Mouse (Mus musculus): ENCODE data around the gene Abcb9.
A peak's percentile ranks its signal among the peaks of the same experiment; 100 is the strongest.

Abcb9 gene

DNA sequence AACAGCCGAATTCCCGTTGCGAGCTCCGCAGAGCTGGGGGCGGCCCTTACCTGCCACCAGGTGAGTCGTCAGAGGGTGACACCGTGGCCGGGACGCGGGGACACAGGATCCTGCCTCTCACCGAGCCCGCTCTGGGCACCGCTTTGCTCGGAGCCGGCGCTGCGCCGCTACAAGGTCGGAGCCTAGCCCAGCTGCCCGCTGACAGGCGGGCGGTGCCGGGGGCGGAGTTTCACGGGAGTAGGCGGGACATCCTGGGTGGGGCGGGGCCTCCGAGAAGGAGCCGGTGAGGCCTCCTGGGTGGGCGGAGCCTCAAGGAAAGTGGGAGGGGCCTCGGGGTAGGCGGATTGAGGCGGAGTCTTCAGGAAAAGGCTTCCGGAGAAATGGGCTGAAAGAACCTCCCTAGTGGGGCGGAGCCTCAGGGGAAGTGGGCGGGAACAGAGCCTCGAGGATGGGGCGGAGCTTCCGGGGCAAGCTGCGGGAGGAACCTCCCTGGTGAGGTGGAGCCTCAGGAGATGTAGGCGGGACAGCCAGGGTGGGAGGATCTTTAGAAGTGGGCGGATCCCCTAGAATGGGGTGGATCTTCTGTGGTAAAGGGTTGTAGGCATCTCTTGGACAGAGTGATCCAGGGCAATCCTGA is at the start of gene Abcb9:
Gene Abcb9, minus strand, starts transcription at position 203 of the 637 bp plus-strand sequence.
- peak; percentile 93 for DNase-seq (ENCODE audit: low spot score)

DNA sequence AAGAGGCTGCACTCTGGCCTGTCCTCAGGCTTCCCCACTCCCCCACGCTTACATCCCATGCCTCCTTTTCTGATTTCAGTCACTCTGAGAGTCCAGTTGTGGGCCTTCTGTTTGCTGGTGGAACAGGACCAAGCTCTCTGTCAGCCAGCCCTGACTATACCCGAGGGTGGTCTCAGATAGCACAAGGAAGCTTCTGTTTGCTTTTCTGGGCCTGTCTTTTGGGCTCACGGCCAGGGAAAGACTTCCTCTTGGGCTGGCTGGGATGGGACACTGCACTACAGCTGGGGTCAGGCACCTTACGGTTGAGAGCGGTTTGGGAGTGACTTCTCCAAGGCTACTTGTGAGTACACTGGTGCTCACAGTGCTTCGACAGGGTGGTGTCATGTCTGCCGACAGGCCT is 42.5 kb upstream of the Abcb9 start:
- no peak for DNase-seq (ENCODE audit: low spot score)

DNA sequence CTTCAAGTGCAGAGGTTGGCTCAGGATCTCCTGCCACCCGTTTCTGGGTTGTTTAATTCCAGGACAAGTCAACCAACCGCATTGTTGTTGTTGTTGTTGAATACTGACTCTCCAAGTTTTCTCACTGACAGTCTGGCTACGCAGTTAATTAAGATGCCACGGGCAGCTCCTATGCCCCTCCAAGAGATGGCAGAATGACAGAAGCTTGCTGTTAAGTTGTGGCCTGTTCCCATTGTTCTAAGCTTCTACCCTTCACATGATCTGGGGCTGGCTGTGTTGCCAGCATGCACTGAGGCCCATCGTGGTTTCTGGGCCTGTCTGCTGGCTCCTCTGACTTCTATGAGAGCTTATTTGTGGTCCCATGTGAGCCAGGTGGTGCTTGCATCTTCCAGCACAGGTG is 38.7 kb upstream of the Abcb9 start:
- DNase-seq (ENCODE audit: low spot score) = no peak

DNA sequence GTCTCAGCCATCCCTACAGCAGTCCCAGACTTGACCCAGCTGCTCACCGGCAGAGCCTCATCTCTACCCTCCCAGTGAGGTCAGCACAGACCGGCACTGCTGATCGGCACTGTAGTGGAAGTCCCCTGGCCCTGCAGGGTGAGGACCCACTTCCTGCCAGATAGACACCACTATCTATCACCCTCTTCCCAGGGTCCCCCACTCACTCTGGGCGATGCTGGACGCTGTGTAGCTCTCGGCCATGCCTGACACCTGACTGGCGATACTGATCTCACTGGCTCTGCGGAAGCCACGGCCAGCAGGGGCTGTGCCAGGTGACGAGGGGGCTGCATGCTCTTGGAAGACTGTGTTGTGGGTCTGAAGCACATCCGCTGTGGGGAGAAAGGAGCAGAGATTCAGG is 29.5 kb upstream of the Abcb9 start:
- no peak for DNase-seq (ENCODE audit: low spot score)

DNA sequence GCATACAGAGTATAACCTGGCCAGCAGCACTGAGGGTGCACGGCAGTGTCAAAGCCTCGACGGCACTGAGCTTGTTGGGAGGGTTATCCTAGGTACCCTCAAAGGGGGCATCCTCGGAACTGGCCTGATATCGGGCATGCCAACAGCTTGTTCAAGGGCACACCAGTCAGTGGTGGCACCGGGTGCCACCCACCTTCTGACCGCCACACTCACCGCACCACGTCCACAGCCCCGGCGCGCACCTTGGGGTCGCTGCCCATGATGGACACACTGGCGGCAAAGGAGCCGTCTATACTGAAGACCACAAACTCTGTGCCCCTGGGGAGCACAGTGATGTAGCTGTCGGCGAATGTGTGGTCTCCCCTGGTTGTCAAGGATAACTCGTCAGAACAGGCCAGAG is 26.8 kb upstream of the Abcb9 start:
- no peak for DNase-seq (ENCODE audit: low spot score)

DNA sequence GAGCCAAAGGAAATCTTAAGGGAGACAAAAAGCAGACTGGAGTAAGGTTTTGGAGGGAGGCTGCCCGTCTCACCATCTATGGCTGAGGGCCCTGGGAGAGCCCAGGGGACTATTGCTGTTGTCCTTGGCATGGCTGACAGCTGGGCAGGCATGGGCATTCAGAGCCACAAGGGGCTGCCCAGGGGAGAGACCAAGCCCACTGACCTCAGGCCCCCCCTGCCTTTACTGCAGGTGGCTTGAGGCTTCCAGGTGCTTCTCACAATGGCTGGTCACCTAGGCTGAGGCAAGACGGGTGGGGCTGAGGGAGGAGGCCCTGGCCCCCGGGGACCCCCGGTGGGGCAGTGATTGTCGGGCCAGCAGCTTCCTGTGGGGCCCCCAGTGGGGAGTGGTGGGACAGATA is 23.6 kb upstream of the Abcb9 start:
- DNase-seq (ENCODE audit: low spot score) = no peak

DNA sequence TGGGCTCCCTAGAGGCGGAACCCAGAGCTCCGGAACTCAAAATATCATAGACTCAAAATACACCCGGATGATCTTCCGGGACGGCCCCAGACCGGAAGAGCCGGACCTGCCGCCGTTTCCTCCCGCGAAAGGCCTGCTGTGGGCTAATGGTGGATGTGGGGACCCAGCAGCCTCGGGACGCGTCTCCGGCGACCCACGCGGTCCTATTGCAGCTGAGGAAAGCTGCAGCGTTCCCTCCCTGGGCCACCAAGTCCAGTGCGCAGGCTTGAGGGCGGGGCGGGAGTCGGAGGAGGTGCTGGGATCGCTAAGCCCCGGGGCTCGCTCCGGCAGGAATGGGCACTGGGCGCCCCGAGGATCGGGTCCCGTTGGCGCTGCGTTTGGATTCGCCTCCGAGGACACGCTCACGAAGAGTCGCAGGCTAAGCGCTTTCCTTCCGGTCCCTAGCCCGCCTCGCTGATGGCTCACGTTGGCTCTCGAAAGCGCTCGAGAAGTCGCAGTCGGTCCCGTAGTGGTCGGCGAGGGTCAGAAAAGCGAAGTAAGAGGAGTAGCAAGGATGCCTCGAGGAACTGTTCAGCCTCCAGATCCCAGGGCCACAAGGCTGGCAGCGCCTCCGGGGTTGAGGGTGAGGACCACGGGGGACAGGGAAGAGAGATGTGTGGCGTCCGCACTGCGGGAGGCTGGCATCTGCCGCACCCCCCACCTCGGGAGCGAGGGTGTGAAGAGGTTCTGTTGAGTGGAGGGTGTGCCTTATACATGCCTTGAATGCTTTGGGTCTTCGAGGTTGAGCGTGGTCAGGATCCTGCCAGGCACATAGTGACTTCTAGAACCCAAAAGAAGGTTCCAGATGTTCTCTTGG is 20.6 kb upstream of the Abcb9 start, which contains the start of gene Arl6ip4:
Gene Arl6ip4, plus strand, starts transcription at position 100 of the 856 bp plus-strand sequence.
- DNase-seq (ENCODE audit: low spot score) = peak; percentile 78

DNA sequence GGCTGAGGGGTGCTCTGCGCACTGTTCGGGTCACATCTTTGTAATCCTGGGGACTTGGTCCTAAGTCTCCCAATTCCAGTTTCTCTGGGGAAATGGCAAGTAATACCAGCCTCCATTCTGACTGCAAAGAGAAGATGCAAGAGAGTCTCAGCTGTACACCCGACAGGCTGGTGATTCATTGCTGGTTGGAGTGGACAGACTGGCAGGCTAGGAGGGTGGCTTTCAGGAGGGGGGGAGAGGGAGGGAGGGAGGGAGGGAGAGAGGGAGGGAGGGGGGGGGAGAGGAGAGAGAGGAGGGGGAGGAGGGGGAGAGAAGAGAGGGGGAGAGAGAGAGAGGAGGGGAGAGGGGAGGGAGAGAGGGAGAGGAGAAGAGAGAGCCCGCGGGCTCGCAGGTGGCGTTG is 19.9 kb upstream of the Abcb9 start:
- DNase-seq (ENCODE audit: low spot score) = peak; percentile 35

DNA sequence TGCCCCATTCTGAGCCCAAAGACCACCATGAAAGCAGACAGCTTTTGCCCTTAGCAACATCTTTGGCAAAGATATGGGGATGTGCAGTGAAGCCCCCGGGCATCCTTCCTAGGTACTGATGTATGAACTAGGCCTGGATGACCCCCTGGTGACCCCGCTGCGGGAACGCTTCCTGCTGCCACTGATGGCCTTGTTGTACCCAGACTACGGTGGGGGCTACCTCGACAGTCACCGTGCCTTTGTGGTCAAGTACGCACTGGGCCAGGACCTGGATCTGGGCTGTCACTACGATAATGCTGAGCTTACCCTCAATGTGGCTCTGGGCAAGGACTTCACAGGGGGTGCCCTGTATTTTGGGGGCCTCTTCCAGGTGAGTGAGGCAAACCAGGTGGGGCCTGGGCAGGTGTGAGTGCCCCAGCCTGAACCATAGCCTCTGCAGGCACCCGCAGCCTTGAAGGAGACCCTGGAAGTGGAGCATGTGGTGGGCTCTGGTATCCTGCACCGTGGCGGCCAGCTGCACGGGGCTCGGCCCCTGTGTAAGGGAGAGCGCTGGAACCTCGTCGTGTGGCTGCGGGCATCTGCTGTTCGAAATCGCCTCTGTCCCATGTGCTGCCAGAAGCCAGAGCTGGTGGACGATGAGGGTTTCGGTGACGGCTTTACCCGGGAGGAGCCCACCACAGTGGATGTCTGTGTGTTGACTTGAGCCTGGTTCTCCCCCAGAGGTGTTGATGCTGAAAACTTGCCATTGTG is 18.9 kb upstream of the Abcb9 start:
- no peak for DNase-seq (ENCODE audit: low spot score)

DNA sequence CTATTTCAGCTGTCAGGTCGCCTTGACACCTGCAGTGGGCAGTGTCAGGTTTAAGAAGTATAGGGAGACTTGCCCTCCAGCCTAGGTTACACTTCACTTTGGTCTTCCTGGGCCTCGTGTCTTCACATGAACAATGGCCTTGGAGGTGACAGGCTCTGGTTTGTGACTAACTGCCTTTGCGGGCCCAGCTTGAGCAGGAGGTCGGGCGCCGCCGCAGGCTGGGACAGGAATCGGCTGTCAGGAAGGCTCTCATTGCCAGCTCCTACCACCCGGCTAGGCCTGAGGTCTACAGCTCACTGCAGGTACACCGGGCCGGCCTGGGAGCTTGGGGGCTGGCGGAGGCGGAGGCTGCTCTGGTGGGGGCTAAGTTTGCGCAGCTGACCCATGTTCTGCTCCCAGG is 17.4 kb upstream of the Abcb9 start:
- DNase-seq (ENCODE audit: low spot score) = peak; percentile 54

DNA sequence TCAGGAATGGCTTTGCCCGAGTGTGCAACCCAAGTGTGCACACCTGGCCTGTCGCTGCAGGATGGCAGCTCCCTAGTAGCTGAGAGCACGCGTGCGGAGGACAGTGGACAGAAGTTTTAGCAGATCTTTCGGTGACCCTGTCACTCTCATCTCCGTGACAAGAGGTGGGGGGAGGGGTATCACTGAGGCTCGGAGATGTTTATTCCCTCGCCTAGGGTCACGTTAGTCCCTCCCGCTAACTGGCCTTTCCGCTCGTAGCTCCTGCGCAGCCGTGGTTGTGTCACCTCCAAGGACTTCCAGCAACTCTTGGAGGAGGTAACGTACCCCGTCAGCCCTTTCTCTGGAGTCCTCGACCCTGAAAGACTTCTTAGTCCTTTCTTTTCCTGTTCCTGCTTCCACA is 16.9 kb upstream of the Abcb9 start:
- peak; percentile 63 for DNase-seq (ENCODE audit: low spot score)

DNA sequence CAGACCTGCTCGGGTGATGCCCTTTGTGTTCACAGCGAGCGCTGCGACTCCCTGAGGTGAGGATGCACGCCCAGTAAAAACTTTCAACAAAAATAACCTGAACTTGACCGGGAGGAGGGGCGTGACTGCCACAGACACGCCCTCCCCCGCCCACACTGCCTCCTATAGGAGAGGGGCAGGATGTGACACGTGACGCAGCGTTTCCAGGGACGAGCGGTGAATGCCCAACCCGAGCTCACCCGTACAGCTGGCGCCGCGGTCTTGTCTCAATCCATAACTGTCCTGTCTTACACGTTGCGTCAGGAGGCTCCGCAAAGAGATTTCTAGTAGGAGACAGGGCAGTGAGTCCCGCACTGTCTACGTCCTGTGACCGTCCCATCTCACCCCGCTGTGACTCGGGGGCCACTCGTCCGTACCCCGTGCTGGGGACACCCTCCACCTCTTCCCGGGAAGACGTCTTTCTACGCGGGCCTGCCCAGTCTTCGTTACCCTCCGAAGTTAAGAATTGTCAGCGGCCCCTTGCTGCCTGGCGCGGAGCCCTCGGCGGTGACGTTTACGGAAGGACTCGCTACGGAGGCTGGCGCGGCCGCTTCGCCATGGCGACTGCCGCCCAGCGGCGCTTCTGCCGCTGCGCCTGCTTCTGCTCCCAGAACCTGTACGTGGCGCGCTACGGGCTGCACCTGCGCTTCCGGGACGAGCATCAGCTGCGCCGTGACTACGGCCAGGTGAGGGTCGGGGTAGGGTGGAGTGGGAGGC is 16.3 kb upstream of the Abcb9 start, which contains the start of gene Ogfod2:
Gene Ogfod2, plus strand, starts transcription at position 556 of the 756 bp plus-strand sequence.
- DNase-seq (ENCODE audit: low spot score) = peak; percentile 97

DNA sequence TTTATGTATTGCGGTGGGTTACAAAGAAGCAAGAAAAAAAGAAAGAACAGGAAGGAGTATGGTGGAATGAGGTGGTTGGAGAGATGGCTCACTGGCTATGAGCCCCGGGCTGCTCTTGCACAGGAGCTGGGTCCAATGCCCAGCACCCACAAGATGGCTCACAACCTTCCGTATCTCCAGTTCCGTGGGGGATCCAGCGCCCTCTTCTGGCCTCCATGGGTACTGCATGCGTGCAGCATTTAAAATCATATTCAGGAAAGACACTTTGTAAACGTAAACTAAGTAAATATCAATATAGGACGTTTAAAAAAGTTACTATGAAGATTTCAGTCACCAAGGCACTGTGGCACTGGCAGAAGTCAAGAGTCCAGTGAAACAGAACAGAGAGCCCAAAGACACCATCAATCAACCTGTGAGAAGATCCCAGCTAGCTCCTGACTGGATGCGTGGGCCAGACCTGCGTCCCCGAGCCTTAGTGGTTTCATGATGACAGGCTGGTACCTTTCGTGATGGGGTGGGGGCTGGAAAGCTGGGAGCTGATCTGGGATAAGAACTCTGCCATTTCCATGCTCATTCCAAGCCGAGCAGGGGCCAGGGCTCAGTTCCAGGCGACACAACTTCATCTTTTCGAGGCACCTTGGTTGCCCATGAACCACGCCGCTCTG is 15.6 kb upstream of the Abcb9 start:
- peak; percentile 50 for DNase-seq (ENCODE audit: low spot score)

DNA sequence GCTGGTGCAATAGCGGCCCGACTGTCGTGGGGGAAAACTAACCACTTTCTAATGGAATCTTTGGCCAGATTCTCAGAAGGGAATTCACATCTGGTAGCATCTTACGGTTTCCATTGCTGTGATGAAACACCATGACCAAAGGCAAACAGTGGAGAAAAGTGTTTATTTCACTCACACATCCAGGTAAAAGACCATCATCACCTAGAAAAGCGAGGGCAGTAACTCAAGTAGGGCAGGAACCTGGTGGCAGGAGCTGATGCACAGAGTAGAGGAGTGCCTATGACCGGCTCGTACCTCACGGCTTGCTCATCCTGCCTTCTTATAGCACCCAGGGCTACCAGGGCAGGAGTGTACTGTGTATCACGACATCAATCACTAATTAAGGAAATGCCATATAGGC is 8.0 kb upstream of the Abcb9 start:
- DNase-seq (ENCODE audit: low spot score) = no peak

DNA sequence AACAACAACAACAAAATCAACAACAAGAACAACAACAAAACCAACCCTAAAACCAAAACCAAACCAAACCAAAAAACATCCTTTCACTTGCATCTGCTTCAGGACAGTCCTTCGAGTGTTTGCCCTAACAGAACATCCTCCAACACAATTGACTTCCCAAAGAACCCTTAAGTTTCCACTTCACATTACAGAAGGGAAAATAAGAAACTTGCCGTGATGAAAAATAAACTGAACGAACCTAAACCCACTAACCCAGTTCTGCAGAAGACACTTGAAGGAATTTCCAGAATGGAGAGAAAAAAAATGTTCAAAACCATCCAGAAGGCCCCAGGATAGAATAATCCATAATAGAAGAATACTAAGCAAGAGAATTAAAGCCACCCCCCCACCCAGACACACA is 7.4 kb upstream of the Abcb9 start:
- no peak for DNase-seq (ENCODE audit: low spot score)

DNA sequence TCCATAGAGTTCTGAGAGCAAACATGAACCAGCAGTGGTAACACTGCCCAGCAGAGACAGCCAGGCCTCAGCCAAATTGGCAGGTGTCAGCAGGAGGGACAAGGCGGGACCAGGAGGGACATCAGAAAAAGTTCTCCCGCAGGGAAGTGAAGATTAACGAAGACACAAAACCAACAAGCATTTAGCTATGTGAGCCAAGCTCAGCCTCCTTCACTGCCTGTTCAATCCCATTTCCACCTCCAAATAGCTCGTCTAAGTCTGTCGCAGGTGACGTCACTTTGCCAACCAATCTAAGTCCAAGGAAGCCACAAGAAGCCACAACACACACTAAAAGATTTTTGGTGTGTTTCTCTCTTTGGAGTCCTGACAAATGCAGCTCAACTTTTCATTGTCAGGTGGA is 6.7 kb upstream of the Abcb9 start:
- DNase-seq (ENCODE audit: low spot score) = no peak

DNA sequence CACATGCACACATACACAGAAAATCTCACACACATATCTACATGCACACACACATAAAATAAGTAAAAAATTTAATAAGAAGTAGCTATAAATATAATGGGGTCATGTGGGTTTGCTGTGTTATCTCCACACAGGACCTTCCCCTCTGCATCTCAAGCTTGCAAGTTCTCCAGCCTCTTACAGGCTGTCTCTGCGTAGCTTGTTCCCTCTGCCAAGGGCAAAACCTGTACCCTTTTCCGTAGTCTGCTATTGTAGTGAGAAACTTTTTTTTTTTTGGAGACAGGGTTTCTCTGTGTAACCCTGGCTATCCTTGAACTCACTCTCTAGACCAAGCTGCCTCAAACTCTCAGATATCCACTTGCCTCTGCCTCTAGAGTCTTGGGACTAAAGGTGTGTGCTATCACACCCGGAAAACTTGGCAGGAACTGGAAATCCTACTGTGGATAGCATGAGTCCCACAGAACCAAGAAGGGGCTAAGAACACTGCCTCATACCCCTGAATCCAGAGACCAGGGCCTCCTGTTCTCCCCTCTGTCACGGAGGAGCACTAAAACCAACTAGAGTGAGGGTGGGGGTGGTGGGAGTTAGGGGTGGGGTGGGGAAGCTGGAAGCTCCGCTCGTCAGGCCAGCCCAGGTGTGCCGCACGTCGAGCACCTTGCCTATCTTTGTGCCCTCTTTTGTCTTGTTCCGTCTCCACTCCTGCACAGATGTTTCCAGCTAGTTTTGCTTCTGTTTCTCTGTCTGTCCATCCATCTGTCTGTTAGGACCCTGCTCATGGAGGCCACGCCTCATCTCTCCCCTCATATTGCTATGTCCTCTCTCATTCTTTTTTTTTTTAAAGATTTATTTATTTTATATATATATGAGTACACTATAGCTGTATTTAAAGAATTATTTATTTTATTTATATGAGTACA is 4.8 kb upstream of the Abcb9 start:
- DNase-seq (ENCODE audit: low spot score) = no peak

DNA sequence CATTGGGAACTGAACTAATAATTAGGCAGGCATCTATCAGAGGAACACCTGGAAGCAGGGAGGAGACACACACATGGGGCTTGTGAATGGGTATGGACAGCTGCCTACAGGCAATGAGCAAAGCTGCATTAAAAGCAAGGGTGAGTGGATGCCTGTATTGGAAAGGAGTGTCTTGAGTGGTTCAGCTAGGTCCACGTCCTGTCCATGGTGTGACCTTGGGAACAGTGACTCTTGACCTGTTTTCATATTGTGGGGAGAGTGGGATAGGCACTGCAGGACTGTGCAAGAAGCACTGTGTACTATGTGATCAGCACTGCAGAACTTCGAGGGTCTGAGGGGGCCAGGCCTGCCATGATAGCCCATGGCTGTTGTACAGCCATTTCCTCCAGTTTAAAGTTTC is 3.3 kb upstream of the Abcb9 start:
- no peak for DNase-seq (ENCODE audit: low spot score)

DNA sequence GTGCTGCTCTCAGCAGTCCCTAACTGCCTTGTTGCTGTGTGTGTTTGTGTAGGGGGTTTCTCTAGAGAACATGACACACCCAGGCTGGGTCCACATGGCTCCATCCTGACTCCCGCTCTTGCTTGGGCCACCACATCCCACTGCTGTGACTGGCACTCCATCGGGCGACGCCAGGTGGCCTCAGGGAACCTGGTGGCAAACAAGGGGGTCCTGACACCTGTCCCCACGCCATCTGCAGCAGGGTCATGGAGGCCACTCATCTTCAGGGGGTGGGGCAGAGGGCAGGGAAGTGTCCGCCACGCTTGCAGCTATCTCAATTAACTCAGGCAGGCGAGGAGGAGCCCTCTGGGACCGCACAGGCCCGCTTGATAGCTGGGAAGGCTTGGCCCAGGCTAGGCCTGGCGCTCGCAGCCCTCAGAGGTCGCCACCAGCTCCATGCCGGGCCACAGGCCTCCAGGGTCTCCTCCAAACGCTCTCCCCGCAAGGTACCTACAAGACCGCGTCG is 469 bp downstream of the Abcb9 start:
- peak; percentile 17 for DNase-seq (ENCODE audit: low spot score)
